Mouse (Mus musculus) stomach, embryonic 14.5 days (tissue): ENCODE measurements around the gene Padi2. TPM values are rescaled to one million over a fixed set of nuclear protein-coding genes. Genes with fewer than 3 reads are reported as not detected.
A peak's percentile ranks its signal among the peaks of the same experiment; 100 is the strongest.

Source experiments
- ATAC-seq: fragments of 200-750 bp; cut with Nextera tagmentation; 2 replicates; pipeline ENCODE4 v1.8.0; 2017; ENCODE audit warnings: low read depth, moderate TSS enrichment; ENCODE audit not compliant: insufficient number of reproducible peaks, insufficient read depth, low FRiP score
- H3K27ac ChIP-seq: fragments of 300-500 bp; sonication (generic); 2 replicates; pipeline ENCODE4 v1.5.1; 2014; ENCODE audit warnings: mild to moderate bottlenecking, low read length, moderate library complexity, mixed read lengths
- H3K27me3 ChIP-seq: fragments of 300-500 bp; sonication (generic); 2 replicates; pipeline ENCODE4 v1.6.1; 2014; ENCODE audit warnings: low read length, control low read depth, mixed read lengths; ENCODE audit not compliant: control insufficient read depth, insufficient read depth
- H3K36me3 ChIP-seq: fragments of 300-500 bp; sonication (generic); 2 replicates; pipeline ENCODE4 v1.6.1; 2014; ENCODE audit warnings: mild to moderate bottlenecking, control low read depth, low read length, moderate library complexity, mixed read lengths; ENCODE audit not compliant: control insufficient read depth, insufficient read depth
- H3K4me1 ChIP-seq: fragments of 300-500 bp; sonication (generic); 2 replicates; pipeline ENCODE4 v1.6.1; 2014; ENCODE audit warnings: low read length, control low read depth, mixed read lengths; ENCODE audit not compliant: control insufficient read depth, insufficient read depth
- H3K4me2 ChIP-seq: fragments of 300-500 bp; sonication (generic); replicated peaks from 2 replicates; pipeline ENCODE4 v1.6.1; 2014; ENCODE audit warnings: low read depth, low read length, control low read depth
- H3K4me3 ChIP-seq: fragments of 300-500 bp; sonication (generic); 2 replicates; pipeline ENCODE4 v1.5.1; 2014; ENCODE audit warnings: low read depth, low read length, control low read depth
- H3K9ac ChIP-seq: fragments of 300-500 bp; sonication (generic); replicated peaks from 2 replicates; pipeline ENCODE4 v1.6.1; 2014; ENCODE audit warnings: low read depth, mild to moderate bottlenecking, control low read depth, low read length, moderate library complexity, mixed read lengths
- H3K9me3 ChIP-seq: fragments of 300-500 bp; sonication (generic); 2 replicates; pipeline ENCODE4 v1.6.1; 2016; ENCODE audit warnings: low read depth, low read length, control low read depth; ENCODE audit not compliant: control insufficient read depth
- whole genome bisulfite sequencing: fragments of 180-500 bp; shearing (Covaris S2); extraction: QIAGEN DNeasy Blood & Tissue Kit; methylation state at CpG from one replicate; pipeline ENCODE4 v1.1.7; 2014; 5-methylcytosine and 5-hydroxymethylcytosine counted together
- polyA plus RNA-seq: library from polyadenylated mRNA; unstranded; fragments of >200 nt; fragmentation: Nextera tagmentation; extraction: Ambion mirVana; gene quantifications from 2 replicates; pipeline ENCODE4 v1.2.1, GENCODE M21; 2014

The Padi2 gene
- polyA plus RNA-seq, 1 experiment from 2014 or later: 1.5 TPM

- ATAC-seq: peak; percentile 19; the same call in 1 of the 2 replicates
- Histone ChIP-seq H3K27me3 (no peaks in the 10 kb centered on the region), H3K4me3 (peak overlapping the region; percentile 81), H3K4me1 (peaks cover 15% of the 10 kb centered on the region), H3K36me3 (0 out of 2 replicates have a peak, but pooled peaks cover under 1% of the 10 kb centered on the region), H3K27ac (peak overlapping the region; percentile 59; the same call in 1 of the 2 replicates), H3K9me3 (no peaks in the 10 kb centered on the region), H3K9ac (peak overlapping the region; percentile 74), H3K4me2 (peak overlapping the region; percentile 69)
- WGBS: under 1% methylated on average over 38 of the region's 38 CpGs
These were observed 55.5 kb downstream of the Padi2 start for GRCm38 (mm10) chr4:140961467-140962206.

GRCm38 (mm10) chr4:140962207-140962909 lies 56.2 kb downstream of the Padi2 start:
- peak overlapping the region; percentile 69 for H3K4me2 ChIP-seq
- peak overlapping the region; percentile 81 for H3K4me3 ChIP-seq
- 0 out of 2 replicates have a peak, but pooled peaks cover 3% of the 10 kb centered on the region for H3K36me3 ChIP-seq
- WGBS: 64% methylated on average over 8 of the region's 8 CpGs
- no peak for ATAC-seq
- H3K9ac ChIP-seq: peak overlapping the region; percentile 74
- no peaks in the 10 kb centered on the region for H3K27me3 ChIP-seq
- peaks cover 15% of the 10 kb centered on the region for H3K4me1 ChIP-seq
- no peaks in the 10 kb centered on the region for H3K9me3 ChIP-seq
- H3K27ac ChIP-seq: no peak overlapping the region

- Histone ChIP-seq H3K4me1 (peaks cover 15% of the 10 kb centered on the region), H3K4me2 (no peak overlapping the region; the same call in 1 of the 2 replicates), H3K36me3 (peaks cover 5% of the 10 kb centered on the region; the same call in 1 of the 2 replicates), H3K9me3 (no peaks in the 10 kb centered on the region), H3K27me3 (no peaks in the 10 kb centered on the region), H3K4me3 (no peak overlapping the region), H3K27ac (no peak overlapping the region), H3K9ac (no peak overlapping the region)
- ATAC-seq: no peak
- WGBS: 24% methylated on average over 5 of the region's 5 CpGs
These were observed 56.8 kb downstream of the Padi2 start for GRCm38 (mm10) chr4:140962950-140963349.

GRCm38 (mm10) chr4:140963941-140964597 lies 57.9 kb downstream of the Padi2 start:
- Histone ChIP-seq H3K4me2 (no peak overlapping the region), H3K9me3 (no peaks in the 10 kb centered on the region), H3K27ac (no peak overlapping the region), H3K4me1 (peaks cover 15% of the 10 kb centered on the region), H3K27me3 (no peaks in the 10 kb centered on the region), H3K4me3 (no peak overlapping the region), H3K36me3 (peaks cover 5% of the 10 kb centered on the region; the same call in 1 of the 2 replicates), H3K9ac (no peak overlapping the region)
- WGBS: 74% methylated on average over 9 of the region's 9 CpGs
- ATAC-seq: no peak

GRCm38 (mm10) chr4:140964620-140965019 lies 58.5 kb downstream of the Padi2 start:
- no peaks in the 10 kb centered on the region for H3K27me3 ChIP-seq
- H3K9ac ChIP-seq: no peak overlapping the region
- peaks cover 5% of the 10 kb centered on the region; the same call in 1 of the 2 replicates for H3K36me3 ChIP-seq
- H3K4me3 ChIP-seq: no peak overlapping the region
- H3K27ac ChIP-seq: no peak overlapping the region
- ATAC-seq: no peak
- peaks cover 15% of the 10 kb centered on the region for H3K4me1 ChIP-seq
- no peak overlapping the region for H3K4me2 ChIP-seq
- no peaks in the 10 kb centered on the region for H3K9me3 ChIP-seq
- WGBS: 20% methylated on average over 7 of the region's 7 CpGs

- H3K9me3 ChIP-seq: no peaks in the 10 kb centered on the region
- 84% methylated on average over 11 of the region's 11 CpGs for WGBS
- no peaks in the 10 kb centered on the region for H3K27me3 ChIP-seq
- peaks cover 30% of the 10 kb centered on the region for H3K36me3 ChIP-seq
- H3K27ac ChIP-seq: no peak overlapping the region
- H3K4me2 ChIP-seq: no peak overlapping the region
- H3K4me1 ChIP-seq: peaks cover 7% of the 10 kb centered on the region; the same call in 1 of the 2 replicates
- H3K4me3 ChIP-seq: no peak overlapping the region
- H3K9ac ChIP-seq: no peak overlapping the region
- ATAC-seq: no peak
These were observed 61.4 kb downstream of the Padi2 start for GRCm38 (mm10) chr4:140967386-140968159.

GRCm38 (mm10) chr4:140971691-140972090 lies 65.5 kb downstream of the Padi2 start:
- Histone ChIP-seq H3K9me3 (no peaks in the 10 kb centered on the region), H3K36me3 (peaks cover 57% of the 10 kb centered on the region), H3K27me3 (no peaks in the 10 kb centered on the region), H3K4me2 (no peak overlapping the region), H3K4me1 (no peaks in the 10 kb centered on the region), H3K27ac (no peak overlapping the region), H3K9ac (no peak overlapping the region), H3K4me3 (no peak overlapping the region)
- 86% methylated on average over 13 of the region's 13 CpGs for WGBS
- ATAC-seq: no peak

- Histone ChIP-seq H3K27me3 (no peaks in the 10 kb centered on the region), H3K36me3 (peaks cover 61% of the 10 kb centered on the region), H3K9me3 (no peaks in the 10 kb centered on the region), H3K27ac (no peak overlapping the region), H3K4me1 (peaks cover 6% of the 10 kb centered on the region; the same call in 1 of the 2 replicates), H3K4me2 (no peak overlapping the region), H3K4me3 (no peak overlapping the region), H3K9ac (no peak overlapping the region)
- ATAC-seq: no peak
- WGBS: 96% methylated on average over 6 of the region's 6 CpGs
These were observed 68.3 kb downstream of the Padi2 start for GRCm38 (mm10) chr4:140974408-140974807.
